In genomic region chr11:119709239-119709638, GRCm38 (mm10) we compare ENCODE assay signal across 7 mouse cellular contexts.
DNase-seq lines count a peak whose midpoint lies in the region; ATAC-seq and TF ChIP-seq lines count a peak whose summit lies in the region.

No protein-coding gene starts in this region.

- H3K9ac ChIP-seq in hindbrain, embryonic 15.5 days = no peak overlapping the region
- H3K9ac ChIP-seq in neural tube, embryonic 14.5 days (replicated peaks; ENCODE audit: low read depth, low read length) = no peak overlapping the region

- H3K9me3 ChIP-seq in hindbrain, embryonic 15.5 days = no peaks in the 10 kb centered on the region
- no peaks in the 10 kb centered on the region for H3K9me3 ChIP-seq in neural tube, embryonic 14.5 days (ENCODE audit: control insufficient read depth, low read length)

- WGBS in hindbrain, embryonic 15.5 days = 41% methylated on average over 4 of the region's 4 CpGs
- 36% methylated on average over 4 of the region's 4 CpGs for WGBS in neural tube, embryonic 14.5 days

- no peak overlapping the region for H3K4me2 ChIP-seq in hindbrain, embryonic 15.5 days
- no peak overlapping the region for H3K4me2 ChIP-seq in neural tube, embryonic 14.5 days (ENCODE audit: low read depth, low read length)

- H3K4me3 ChIP-seq in left cerebral cortex, adult 2 months = no peak overlapping the region
- H3K4me3 ChIP-seq in hindbrain, embryonic 15.5 days = no peak overlapping the region
- no peak overlapping the region for H3K4me3 ChIP-seq in neural tube, embryonic 14.5 days (ENCODE audit: low read depth, low read length)

- no peak for DNase-seq in left cerebral cortex, adult 2 months (ENCODE audit: extremely low spot score in 1 of 2, low spot score in 2 of 2)
- no peak for DNase-seq in left cerebral cortex, adult 8-10 months (ENCODE audit: low spot score in 2 of 2)
- DNase-seq in brain, embryonic 18.5 days (ENCODE audit: low read depth, low spot score) = peak; percentile 20
- DNase-seq in ovary, adult 18-20 months (ENCODE audit: low spot score) = no peak
- DNase-seq in spleen, postnatal 10 days (ENCODE audit: low spot score in 2 of 2) = no peak

- no peaks in the 10 kb centered on the region for H3K36me3 ChIP-seq in hindbrain, embryonic 15.5 days
- H3K36me3 ChIP-seq in neural tube, embryonic 14.5 days (ENCODE audit: control insufficient read depth, insufficient read depth, low read length) = no peaks in the 10 kb centered on the region

- H3K4me1 ChIP-seq in hindbrain, embryonic 15.5 days (replicated peaks) = peaks cover 25% of the 10 kb centered on the region
- H3K4me1 ChIP-seq in neural tube, embryonic 14.5 days (ENCODE audit: control insufficient read depth, insufficient read depth, low read length) = peaks cover 10% of the 10 kb centered on the region

- H3K27ac ChIP-seq in left cerebral cortex, adult 2 months = peak overlapping the region; percentile 26; the same call in 1 of the 2 replicates
- peak overlapping the region; percentile 61 for H3K27ac ChIP-seq in hindbrain, embryonic 15.5 days (replicated peaks)
- H3K27ac ChIP-seq in neural tube, embryonic 14.5 days (ENCODE audit: low read depth, low read length) = peak overlapping the region; percentile 8; the same call in 1 of the 2 replicates

- TF ChIP-seq CTCF in left cerebral cortex, adult 2 months (IDR thresholded peaks at IDR 0.05) = no peak

- H3K27me3 ChIP-seq in hindbrain, embryonic 15.5 days = no peaks in the 10 kb centered on the region
- no peaks in the 10 kb centered on the region for H3K27me3 ChIP-seq in neural tube, embryonic 14.5 days (ENCODE audit: control insufficient read depth, insufficient read depth, low read length)

- peak; percentile 56 for ATAC-seq in hindbrain, embryonic 15.5 days (ENCODE audit: low FRiP score, low read depth)
- ATAC-seq in neural tube, embryonic 14.5 days (ENCODE audit: low read depth) = no peak

- intact Hi-C loops in left cerebral cortex, adult 2 months (cut with DNase I) = no loop called here

Comparison
In these comparisons a context has a peak if more than half of its experiments do, and no peak if none do; other contexts are left out.
1. H3K27ac ChIP-seq: peak in every context shown above with its lines; median percentile 61 in hindbrain, embryonic 15.5 days; 26 in left cerebral cortex, adult 2 months; 8 in neural tube, embryonic 14.5 days.